Mouse (Mus musculus) mammary gland, adult 2 months (tissue): Measurements from ENCODE around the gene Shisa3. TPM values are rescaled to one million over a fixed set of nuclear protein-coding genes. Genes with fewer than 3 reads are reported as not detected.

Experiments used
- polyA plus RNA-seq: library from polyadenylated mRNA; depleted of rRNA; stranded (reverse); fragments of >200 nt; gene quantifications from 2 replicates; pipeline ENCODE4 v1.2.3, GENCODE M21; 2012; ENCODE audit warnings: low replicate concordance; rRNA removed

Gene Shisa3
- 5.1 and 9.5 TPM in 2 replicates for polyA plus RNA-seq

DNA sequence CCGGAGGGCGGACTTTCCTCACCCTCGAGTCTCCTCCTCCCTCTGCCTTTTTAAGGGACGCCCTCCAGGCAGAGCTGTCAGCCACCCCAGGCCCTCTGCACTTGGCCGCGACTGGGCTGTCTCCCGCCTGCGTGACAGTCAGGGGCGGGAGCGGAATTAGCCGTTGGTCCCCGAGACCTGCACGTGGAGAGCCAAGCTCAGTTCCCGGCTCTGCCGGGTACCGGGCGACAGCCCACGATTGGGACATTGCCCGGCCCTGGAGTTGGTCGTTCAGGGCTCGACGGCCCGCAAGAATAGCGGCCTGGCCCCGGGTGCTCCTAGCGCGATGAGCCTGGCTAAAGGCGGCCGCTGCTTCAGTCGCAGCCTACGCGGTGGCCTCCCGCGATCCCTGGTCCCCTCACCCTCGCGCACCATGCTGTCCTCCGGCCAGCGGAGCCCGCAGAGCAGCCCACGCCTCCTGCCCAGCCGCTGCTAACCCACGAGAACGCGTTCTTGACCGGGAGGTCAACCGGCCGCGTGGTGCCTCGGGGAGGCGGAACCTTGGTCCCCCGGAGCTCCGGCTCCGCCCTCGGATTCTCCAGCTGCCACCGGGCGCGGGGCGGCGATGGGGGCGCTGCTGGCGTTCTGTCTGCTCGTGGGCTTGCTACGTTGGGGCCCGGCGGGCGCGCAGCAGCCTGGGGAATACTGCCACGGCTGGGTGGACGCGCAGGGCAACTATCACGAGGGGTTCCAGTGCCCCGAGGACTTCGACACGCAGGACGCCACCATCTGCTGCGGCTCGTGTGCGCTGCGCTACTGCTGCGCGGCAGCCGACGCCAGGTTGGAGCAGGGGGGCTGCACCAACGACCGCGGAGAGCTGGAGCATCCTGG, at the start of gene Shisa3:
Gene Shisa3, plus strand, starts transcription at position 79 of the 870 bp plus-strand sequence.

Other genes starting within 250 kb of the Shisa3 start
- 1.0 and 1.1 TPM in 2 replicates for gene Bend4, start 179.6 kb upstream of the Shisa3 start, polyA plus RNA-seq
- 11.1 and 44.1 TPM in 2 replicates for gene Atp8a1, start 239.6 kb downstream of the Shisa3 start, polyA plus RNA-seq